Mouse (Mus musculus): ENCODE measurements at regions not wholly inside any gene's neighbourhood (a gene's known extent, or its start where the extent isn't known, plus 50 kb on each side); places are given as distances from the start of the nearest gene placed in this dataset.
A peak's percentile ranks its signal among the peaks of the same experiment; 100 is the strongest.
"Not testable (repeated sequence)": the region's sequence is repeated elsewhere in the genome, so short reads cannot be mapped to it uniquely, and the experiment has no call there.

GRCm38 (mm10) chrX:135112109-135112508 is 65.3 kb downstream of the Gm15023 start:
- peak; percentile 27 for DNase-seq (ENCODE audit: low spot score)

DNA sequence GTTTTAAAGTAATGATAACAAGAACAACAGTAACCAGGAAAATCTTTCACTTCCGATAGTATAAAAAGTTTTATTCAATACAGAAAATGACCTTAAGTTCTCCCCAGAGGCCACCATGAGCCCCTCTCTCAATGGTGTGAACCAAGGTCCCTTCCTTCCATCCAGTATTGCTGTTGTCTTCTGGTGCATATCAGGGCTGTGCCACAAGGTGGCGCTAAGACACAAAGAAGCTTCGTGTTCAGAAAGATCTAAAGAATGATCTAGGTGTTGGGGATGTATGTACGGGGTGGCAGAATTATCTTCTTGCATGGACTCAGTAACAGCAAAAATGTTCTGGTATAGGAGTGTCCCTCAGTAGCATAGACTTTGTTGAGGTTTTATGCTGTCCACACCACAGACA is 66.6 kb downstream of the Gm15023 start:
- DNase-seq (ENCODE audit: low spot score): peak; percentile 12

DNA sequence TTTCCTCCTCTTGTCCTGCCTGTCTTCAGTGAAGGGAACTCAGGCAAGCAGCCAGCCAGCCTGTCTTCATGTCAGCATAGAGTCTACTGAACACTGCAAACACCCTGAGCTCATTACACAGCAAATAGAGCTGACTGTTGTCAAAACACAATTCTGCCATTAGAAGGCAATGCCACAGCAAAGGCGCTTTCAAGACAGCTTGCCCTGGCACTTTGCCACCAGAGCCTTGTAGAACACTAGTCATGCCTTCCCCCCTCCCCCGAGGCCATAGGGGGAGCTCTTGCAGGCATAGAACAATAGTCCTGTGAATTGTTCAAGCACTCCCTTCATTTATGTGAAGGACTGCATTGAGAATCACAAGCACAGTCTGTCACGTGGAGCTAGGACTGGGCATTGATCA is 75.8 kb downstream of the Gm15023 start:
- no peak for DNase-seq (ENCODE audit: low spot score)

DNA sequence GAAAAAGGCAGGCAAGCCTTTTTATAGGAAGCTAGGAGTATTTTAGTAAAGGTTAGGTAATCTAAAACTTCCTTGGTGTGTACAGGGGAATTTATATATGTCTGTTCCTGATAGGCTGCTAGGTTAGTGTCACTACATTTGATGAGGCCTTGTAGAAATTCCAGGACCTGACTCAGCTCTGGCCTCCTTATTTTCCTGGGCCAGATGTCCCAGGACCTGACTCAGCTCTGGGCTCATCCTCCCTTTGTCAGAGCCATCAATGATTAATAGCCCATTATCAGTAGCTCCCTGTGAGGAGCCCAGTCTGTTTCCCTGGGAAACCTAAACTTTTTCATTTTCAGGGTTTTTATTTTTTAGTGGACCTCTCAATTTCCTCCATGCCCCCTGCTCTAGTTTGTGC is 79.3 kb downstream of the Gm15023 start:
- DNase-seq (ENCODE audit: low spot score): no peak

- DNase-seq (ENCODE audit: low spot score): no peak
Measured at GRCm38 (mm10) chrX:135096206-135096605, 81.2 kb downstream of the Gm15023 start.

DNA sequence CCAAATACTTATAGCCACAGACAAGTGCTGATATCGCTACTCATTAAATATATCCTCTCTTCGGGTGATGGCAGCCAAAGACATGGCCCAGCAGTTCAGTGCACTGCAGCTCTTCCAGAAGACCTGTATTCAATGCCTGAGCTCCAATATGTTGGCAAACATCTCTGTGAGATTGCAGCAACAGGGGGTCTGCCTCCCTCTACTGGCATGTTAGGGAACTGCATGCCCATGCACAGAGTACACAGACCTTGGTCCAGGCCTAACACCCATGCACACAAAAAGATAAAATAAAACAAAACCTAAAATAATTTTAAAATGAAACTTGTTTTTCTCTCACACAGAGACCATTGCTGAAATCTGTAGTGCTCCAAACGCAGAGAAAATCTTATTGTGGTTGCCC is 82.1 kb upstream of the Zmat1 start:
- peak; percentile 48 for DNase-seq (ENCODE audit: low spot score)

- peak; percentile 28 for DNase-seq (ENCODE audit: low spot score)
Measured at GRCm38 (mm10) chrX:135087068-135087579, 78.1 kb upstream of the Zmat1 start.

DNA sequence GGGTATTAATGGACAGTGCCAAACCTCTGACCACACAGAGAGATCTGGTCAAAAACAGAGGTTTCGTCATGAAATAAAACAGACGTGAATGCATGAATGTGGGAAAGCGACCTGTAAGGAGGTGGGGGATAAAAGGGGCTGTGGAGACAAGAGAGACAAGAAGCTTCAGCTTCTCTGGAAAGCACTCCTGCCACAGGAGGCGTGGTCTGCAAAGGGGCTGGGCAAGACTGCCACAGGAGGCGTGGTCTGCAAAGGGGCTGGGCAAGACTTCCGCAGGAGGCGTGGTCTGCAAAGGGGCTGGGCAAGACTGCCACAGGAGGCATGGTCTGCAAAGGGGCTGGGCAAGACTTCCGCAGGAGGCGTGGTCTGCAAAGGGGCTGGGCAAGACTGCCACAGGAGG is 77.6 kb upstream of the Zmat1 start:
- peak; percentile 4 for DNase-seq (ENCODE audit: low spot score)

DNA sequence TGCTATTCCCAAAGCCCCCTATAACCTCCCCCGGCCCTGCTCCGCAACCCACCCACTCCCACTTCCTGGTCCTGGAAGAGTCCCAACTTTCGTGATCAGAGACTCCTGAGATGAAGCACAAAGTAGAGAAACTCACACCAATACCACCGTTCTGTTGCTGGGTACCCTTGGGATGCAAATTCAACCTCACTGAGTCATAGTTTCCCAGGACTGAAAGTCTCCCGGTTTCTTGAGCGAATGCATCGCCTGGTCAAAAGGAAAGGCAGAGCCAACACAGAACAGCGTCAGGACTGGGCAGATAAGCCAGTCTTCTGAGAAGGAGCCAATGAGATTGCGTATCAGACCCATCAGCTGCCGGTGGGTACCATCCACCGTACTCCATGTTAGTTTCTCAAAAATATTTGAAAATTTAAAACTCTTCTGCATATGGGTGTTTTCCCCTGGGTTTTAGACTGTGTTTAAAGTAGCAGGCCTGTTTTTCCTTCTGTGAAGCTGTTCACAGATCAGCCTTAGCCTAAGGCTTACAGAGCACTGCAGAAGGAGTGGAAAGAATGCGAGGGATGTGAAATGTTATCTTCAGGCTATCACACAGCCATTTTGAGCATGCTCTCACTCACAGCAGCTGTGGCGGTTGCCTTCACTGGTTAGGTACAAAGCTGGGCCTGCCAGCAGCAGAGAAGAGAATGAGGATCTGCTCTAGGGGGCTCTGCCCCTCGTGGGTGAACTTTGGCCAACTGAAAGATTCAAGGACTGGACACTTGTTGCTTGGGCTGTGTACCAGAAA is 77.0 kb upstream of the Zmat1 start:
- not testable (repeated sequence) for DNase-seq (ENCODE audit: low spot score)

DNA sequence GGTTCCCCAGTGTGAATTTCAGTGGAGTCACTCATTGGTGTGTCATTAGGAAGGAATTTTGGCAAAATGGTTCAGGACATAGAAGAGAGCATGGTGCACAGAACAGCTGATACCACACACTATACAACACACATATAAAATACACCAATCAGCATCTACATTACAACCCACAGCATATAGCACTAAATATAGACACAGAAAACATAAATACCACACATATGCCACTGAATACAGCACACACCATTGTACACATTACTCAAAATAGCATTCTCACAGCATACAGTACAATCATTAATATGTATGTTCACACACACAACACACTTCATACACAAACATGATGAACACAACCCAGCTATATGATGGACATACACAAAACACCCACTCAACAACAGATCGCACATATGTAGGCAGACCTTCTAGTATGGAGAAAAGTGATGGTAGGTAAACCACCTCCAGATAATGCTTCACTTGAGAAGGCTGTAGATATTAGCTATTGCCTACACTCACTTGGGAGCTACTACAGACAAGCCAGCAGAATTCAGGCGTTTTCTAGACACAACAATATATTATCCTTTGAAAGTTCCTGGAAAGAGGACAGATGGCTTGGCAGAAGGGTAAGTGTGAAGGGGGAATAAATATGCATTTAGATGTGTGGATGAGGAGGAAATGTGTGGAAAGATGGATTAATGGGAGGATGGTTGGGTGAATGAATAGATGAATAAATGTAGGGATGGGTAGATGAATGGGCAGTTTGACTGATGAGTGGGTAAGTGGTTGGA is 71.6 kb upstream of the Zmat1 start:
- no peak for DNase-seq (ENCODE audit: low spot score)

DNA sequence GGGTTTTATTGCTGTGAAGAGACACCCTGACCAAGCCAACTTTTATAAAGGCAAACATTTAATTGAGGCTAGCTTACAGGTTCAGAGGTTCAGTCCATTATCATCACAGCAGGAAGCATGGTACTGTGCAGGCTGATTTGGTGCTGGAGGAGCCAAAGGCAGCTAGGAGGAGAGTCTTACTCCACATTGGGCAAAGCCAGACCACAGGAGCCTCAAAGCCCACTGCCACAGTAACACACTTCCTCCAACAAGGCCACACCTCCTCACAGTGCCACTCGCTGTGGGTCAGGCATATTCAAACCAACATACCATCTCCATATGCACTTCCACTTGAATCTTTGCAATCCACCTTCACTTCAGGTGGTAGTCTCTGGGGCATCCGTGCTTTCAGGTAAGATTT is 70.4 kb upstream of the Zmat1 start:
- DNase-seq (ENCODE audit: low spot score): no peak

GRCm38 (mm10) chrX:135075903-135076302 is 66.9 kb upstream of the Zmat1 start:
- no peak for DNase-seq (ENCODE audit: low spot score)

DNA sequence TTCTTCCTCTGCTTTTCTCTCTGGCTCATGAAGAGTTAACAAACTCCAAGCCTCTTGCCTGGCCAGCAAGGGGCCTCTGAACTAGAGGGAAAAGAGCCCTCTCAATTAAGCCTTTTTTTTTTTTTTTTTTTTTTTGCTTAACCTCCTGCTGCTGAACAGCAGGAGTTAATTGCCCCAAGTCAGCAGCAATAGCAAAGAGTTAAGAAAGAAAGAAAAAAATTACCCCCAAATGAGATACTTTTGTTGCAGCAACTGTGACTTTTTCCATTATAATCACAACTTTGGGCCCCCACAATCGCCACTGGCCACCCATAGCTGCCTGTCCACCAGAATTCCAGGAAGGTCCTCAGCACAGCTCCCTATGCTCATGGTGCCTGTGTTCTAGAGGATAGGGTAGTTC is 60.4 kb upstream of the Zmat1 start:
- no peak for DNase-seq (ENCODE audit: low spot score)

GRCm38 (mm10) chrX:135060184-135060583 is 51.2 kb upstream of the Zmat1 start:
- no peak for DNase-seq (ENCODE audit: low spot score)

GRCm38 (mm10) chrX:135058949-135059348 is 49.9 kb upstream of the Zmat1 start:
- DNase-seq (ENCODE audit: low spot score): no peak

Measured in urinary bladder, postnatal 14 days (tissue).